ENCODE assay signal across 15 mouse cellular contexts in genomic region chr9:111193211-111193610, GRCm38 (mm10).
"Had no signal": no experiment of that assay in that cellular context is flagged by ENCODE, and none has a peak within 500 bp of the region (broad histone marks: within the 10 kb centered on the region; RNA-seq: fewer than 3 reads in every experiment).

No protein-coding gene starts in this region.

- H3K4me1 ChIP-seq: liver, embryonic 15.5 days; midbrain, embryonic 13.5 days; midbrain, embryonic 15.5 days; neural tube, embryonic 12.5 days; stomach, embryonic 15.5 days had no signal

- H3K4me3 ChIP-seq: liver, embryonic 15.5 days; midbrain, embryonic 13.5 days; midbrain, embryonic 15.5 days; neural tube, embryonic 12.5 days; stomach, embryonic 15.5 days had no signal

- DNase-seq: liver, postnatal 0 days; lung, embryonic 14.5 days; lung, postnatal 14 days; lung, postnatal 36 days; right cerebral cortex, postnatal 14 days; thymus, adult 2 months; thymus, postnatal 25 days; thymus, postnatal 4 days had no signal

- H3K27me3 ChIP-seq: liver, embryonic 15.5 days; midbrain, embryonic 13.5 days; midbrain, embryonic 15.5 days; neural tube, embryonic 12.5 days; stomach, embryonic 15.5 days had no signal

- H3K9me3 ChIP-seq: liver, embryonic 15.5 days; midbrain, embryonic 13.5 days; midbrain, embryonic 15.5 days; neural tube, embryonic 12.5 days; stomach, embryonic 15.5 days had no signal

- H3K27ac ChIP-seq: liver, embryonic 15.5 days; macrophage; midbrain, embryonic 13.5 days; midbrain, embryonic 15.5 days; neural tube, embryonic 12.5 days; stomach, embryonic 15.5 days; stomach, postnatal 0 days had no signal

- ATAC-seq: liver, postnatal 0 days; midbrain, embryonic 13.5 days; midbrain, embryonic 15.5 days had no signal
